Mouse (Mus musculus) kidney, adult 9 months (tissue): ENCODE measurements at regions not wholly inside any gene's neighbourhood (a gene's known extent, or its start where the extent isn't known, plus 50 kb on each side); places are given as distances from the start of the nearest gene placed in this dataset.

Experiments used
- DNase-seq: peaks from one replicate; pipeline ENCODE4 v3.0.0; 2022

GRCm38 (mm10) chr5:47336511-47336910 lies 646.4 kb upstream of the Slit2 start:
- no peak for DNase-seq

GRCm38 (mm10) chr5:47339807-47340206 lies 643.1 kb upstream of the Slit2 start:
- DNase-seq = no peak

- no peak for DNase-seq
Measured at GRCm38 (mm10) chr5:47370184-47370583, 612.8 kb upstream of the Slit2 start.

- DNase-seq = no peak
Measured at GRCm38 (mm10) chr5:47385930-47386329, 597.0 kb upstream of the Slit2 start.

GRCm38 (mm10) chr5:47386750-47387149 lies 596.2 kb upstream of the Slit2 start:
- DNase-seq = no peak

- no peak for DNase-seq
Measured at GRCm38 (mm10) chr5:47390735-47391134, 592.2 kb upstream of the Slit2 start.

GRCm38 (mm10) chr5:47396874-47397273 lies 586.1 kb upstream of the Slit2 start:
- DNase-seq = no peak

GRCm38 (mm10) chr5:47421916-47422315 lies 561.0 kb upstream of the Slit2 start:
- no peak for DNase-seq

GRCm38 (mm10) chr5:47426040-47426439 lies 556.9 kb upstream of the Slit2 start:
- DNase-seq = no peak

GRCm38 (mm10) chr5:47426467-47426866 lies 556.5 kb upstream of the Slit2 start:
- no peak for DNase-seq

- DNase-seq = no peak
Measured at GRCm38 (mm10) chr5:47429217-47430172, 553.4 kb upstream of the Slit2 start.

GRCm38 (mm10) chr5:47431599-47432328 lies 551.2 kb upstream of the Slit2 start:
- peak; percentile 7 for DNase-seq

GRCm38 (mm10) chr5:47436455-47436854 lies 546.5 kb upstream of the Slit2 start:
- DNase-seq = no peak

GRCm38 (mm10) chr5:47446305-47447028 lies 536.5 kb upstream of the Slit2 start:
- DNase-seq = no peak

- no peak for DNase-seq
Measured at GRCm38 (mm10) chr5:47464848-47465247, 518.1 kb upstream of the Slit2 start.

- DNase-seq = no peak
Measured at GRCm38 (mm10) chr5:47469394-47469793, 513.5 kb upstream of the Slit2 start.

- no peak for DNase-seq
Measured at GRCm38 (mm10) chr5:47472027-47472825, 510.7 kb upstream of the Slit2 start.

- DNase-seq = no peak
Measured at GRCm38 (mm10) chr5:47479908-47480307, 503.0 kb upstream of the Slit2 start.

- DNase-seq = no peak
Measured at GRCm38 (mm10) chr5:47496218-47496617, 486.7 kb upstream of the Slit2 start.

GRCm38 (mm10) chr5:47502764-47503416 lies 480.0 kb upstream of the Slit2 start:
- DNase-seq = peak; percentile 19

GRCm38 (mm10) chr5:47508689-47509301 lies 474.1 kb upstream of the Slit2 start:
- DNase-seq = no peak
